Mouse (Mus musculus) ES-CJ7 (cell line): Measurements from ENCODE around the gene Vax2.

Experiments
- DNase-seq: peaks from one replicate; pipeline ENCODE4 v3.0.0; 2011; ENCODE audit warnings: low read depth, low spot score

Vax2 gene

GRCm38 (mm10) chr6:83711067-83711675 is at the start of gene Vax2:
Vax2 (plus strand) TSS chr6:83711264.
- peak; percentile 97 for DNase-seq

GRCm38 (mm10) chr6:83665009-83665408 is 46.1 kb upstream of the Vax2 start:
- DNase-seq, result no peak

- DNase-seq, result peak; percentile 81
Measured at GRCm38 (mm10) chr6:83673395-83673794, 37.7 kb upstream of the Vax2 start.

GRCm38 (mm10) chr6:83677757-83678156 is 33.3 kb upstream of the Vax2 start, which contains the start of gene Cd207:
Cd207 (minus strand) TSS chr6:83677857.
- DNase-seq, result no peak

- DNase-seq, result no peak
Measured at GRCm38 (mm10) chr6:83689374-83689773, 21.7 kb upstream of the Vax2 start.

- peak; percentile 79 for DNase-seq
Measured at GRCm38 (mm10) chr6:83690277-83690676, 20.8 kb upstream of the Vax2 start.

- no peak for DNase-seq
Measured at GRCm38 (mm10) chr6:83690936-83691335, 20.1 kb upstream of the Vax2 start.

- no peak for DNase-seq
Measured at GRCm38 (mm10) chr6:83692962-83693361, 18.1 kb upstream of the Vax2 start.

GRCm38 (mm10) chr6:83693835-83694234 is 17.2 kb upstream of the Vax2 start:
- peak; percentile 92 for DNase-seq

- no peak for DNase-seq
Measured at GRCm38 (mm10) chr6:83695731-83696130, 15.3 kb upstream of the Vax2 start.

GRCm38 (mm10) chr6:83696684-83697083 is 14.4 kb upstream of the Vax2 start:
- DNase-seq, result no peak

- DNase-seq, result peak; percentile 95
Measured at GRCm38 (mm10) chr6:83697932-83698331, 13.1 kb upstream of the Vax2 start.

GRCm38 (mm10) chr6:83699971-83700370 is 11.1 kb upstream of the Vax2 start:
- DNase-seq, result no peak

GRCm38 (mm10) chr6:83701001-83701400 is 10.1 kb upstream of the Vax2 start:
- peak; percentile 81 for DNase-seq

GRCm38 (mm10) chr6:83702146-83702999 is 8.7 kb upstream of the Vax2 start:
- peak; percentile 86 for DNase-seq

- peak; percentile 84 for DNase-seq
Measured at GRCm38 (mm10) chr6:83703000-83703721, 7.9 kb upstream of the Vax2 start.

GRCm38 (mm10) chr6:83703722-83704078 is 7.4 kb upstream of the Vax2 start:
- DNase-seq, result no peak

GRCm38 (mm10) chr6:83704294-83704693 is 6.8 kb upstream of the Vax2 start:
- DNase-seq, result no peak

- DNase-seq, result no peak
Measured at GRCm38 (mm10) chr6:83704701-83705100, 6.4 kb upstream of the Vax2 start.

- DNase-seq, result peak; percentile 60
Measured at GRCm38 (mm10) chr6:83707738-83708510, 3.1 kb upstream of the Vax2 start.

- DNase-seq, result peak; percentile 61
Measured at GRCm38 (mm10) chr6:83710361-83711066, 550 bp upstream of the Vax2 start.
